In the genomic region with DNA sequence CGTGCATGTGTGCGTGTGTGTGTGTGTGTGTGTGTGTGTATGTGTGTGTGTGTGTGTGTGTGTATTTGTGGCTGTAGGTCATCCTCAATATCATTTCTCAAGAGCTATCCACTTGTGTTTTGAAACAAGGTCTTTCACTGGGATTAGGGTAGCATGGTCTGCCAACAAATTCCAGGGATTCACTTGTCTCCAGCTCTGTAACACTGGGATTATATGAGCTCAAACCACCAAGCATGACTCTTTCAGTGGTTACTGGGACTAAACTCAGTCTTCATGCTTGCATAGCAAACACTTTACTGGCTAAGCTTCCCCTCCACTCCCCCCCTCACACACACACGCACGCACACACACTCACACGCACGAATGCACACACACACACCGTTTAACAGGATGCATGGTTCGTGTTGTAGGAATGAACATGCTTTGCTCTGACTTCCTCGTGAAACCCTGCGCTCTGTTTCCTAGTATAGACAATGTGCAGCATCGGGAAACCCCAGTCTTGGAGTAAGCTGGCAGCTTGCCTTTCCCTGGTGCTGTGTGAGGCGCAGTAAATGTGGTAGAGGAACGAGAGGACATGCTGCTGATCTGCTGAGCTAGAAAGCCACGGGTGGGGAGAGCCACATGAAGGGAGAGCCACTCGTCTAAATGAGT, we compare ENCODE assay signal across 9 mouse cellular contexts.
DNase-seq lines count a peak whose midpoint lies in the region; ATAC-seq and TF ChIP-seq lines count a peak whose summit lies in the region.
"Had no signal": no experiment of that assay in that cellular context is flagged by ENCODE, and none has a peak within 500 bp of the region (broad histone marks: within the 10 kb centered on the region; RNA-seq: fewer than 3 reads in every experiment).

No protein-coding gene starts in this region.

- H3K4me2 ChIP-seq in lung, embryonic 14.5 days, result no peak overlapping the region
- H3K4me2 ChIP-seq in midbrain, embryonic 11.5 days, result no peak overlapping the region

- no peaks in the 10 kb centered on the region for H3K36me3 ChIP-seq in lung, embryonic 14.5 days (ENCODE audit: insufficient read depth)
- no peaks in the 10 kb centered on the region for H3K36me3 ChIP-seq in thymus, adult 2 months (ENCODE audit: control insufficient read depth, insufficient read depth, low read length)
- no peaks in the 10 kb centered on the region for H3K36me3 ChIP-seq in midbrain, embryonic 11.5 days (ENCODE audit: control insufficient read depth, insufficient read depth, low read length)

- H3K27me3 ChIP-seq in lung, embryonic 14.5 days (ENCODE audit: insufficient read depth, low read length), result no peaks in the 10 kb centered on the region
- H3K27me3 ChIP-seq in thymus, adult 2 months (ENCODE audit: control insufficient read depth, insufficient read depth, low read length), result no peaks in the 10 kb centered on the region
- H3K27me3 ChIP-seq in midbrain, embryonic 11.5 days (ENCODE audit: control insufficient read depth, insufficient read depth, low read length), result no peaks in the 10 kb centered on the region

- H3K9me3 ChIP-seq in lung, embryonic 14.5 days (ENCODE audit: low read depth, low read length), result no peaks in the 10 kb centered on the region
- H3K9me3 ChIP-seq in midbrain, embryonic 11.5 days (ENCODE audit: control insufficient read depth, low read length), result no peaks in the 10 kb centered on the region

- WGBS in lung, embryonic 14.5 days, result 71% methylated on average over 15 of the region's 15 CpGs
- 33% methylated on average over 15 of the region's 15 CpGs for WGBS in thymus, adult 2 months
- 80% methylated on average over 15 of the region's 15 CpGs for WGBS in midbrain, embryonic 11.5 days

- TF ChIP-seq CTCF in lung, embryonic 14.5 days (IDR thresholded peaks at IDR 0.05; ENCODE audit: low read depth), result no peak
- TF ChIP-seq CTCF in brain, embryonic 14.5 days (IDR thresholded peaks at IDR 0.05; ENCODE audit: borderline replicate concordance, extremely low read depth, insufficient read depth, insufficient read length), result no peak
- no peak for TF ChIP-seq CTCF in thymus, adult 2 months (IDR thresholded peaks at IDR 0.05; ENCODE audit: borderline replicate concordance, control insufficient read depth, extremely low read depth, insufficient read depth, low read length, poor library complexity)

- no peak overlapping the region for H3K9ac ChIP-seq in lung, embryonic 14.5 days
- H3K9ac ChIP-seq in midbrain, embryonic 11.5 days (ENCODE audit: low read length), result no peak overlapping the region

- H3K4me3 ChIP-seq in lung, embryonic 14.5 days (ENCODE audit: low read depth, low read length), result no peak overlapping the region
- H3K4me3 ChIP-seq in thymus, adult 2 months (ENCODE audit: control insufficient read depth, insufficient read depth, low read length), result no peak overlapping the region
- no peak overlapping the region for H3K4me3 ChIP-seq in midbrain, embryonic 11.5 days (ENCODE audit: low read depth, low read length)

- peak; percentile 21 for DNase-seq in gastrocnemius, postnatal 10 days
- no peak for DNase-seq in gastrocnemius, adult 18-20 months (ENCODE audit: low spot score)
- DNase-seq in lung, embryonic 14.5 days, result peak; percentile 38
- DNase-seq in lung, postnatal 25 days (ENCODE audit: low spot score), result no peak
- DNase-seq in brain, embryonic 14.5 days (ENCODE audit: low read depth), result peak; percentile 56
- DNase-seq in thymus, adult 2 months, result peak; percentile 11
- DNase-seq in midbrain, embryonic 11.5 days (ENCODE audit: low spot score, missing footprints), result no peak
- DNase-seq in embryo, embryonic 9.5 days (ENCODE audit: extremely low spot score), result no peak
- DNase-seq: lung, postnatal 4 days had no signal

- no peak overlapping the region for H3K27ac ChIP-seq in lung, embryonic 14.5 days (ENCODE audit: low read depth)
- peak overlapping the region; percentile 37; the same call in 1 of the 2 replicates for H3K27ac ChIP-seq in thymus, adult 2 months (ENCODE audit: control insufficient read depth, insufficient read depth, low read length)
- no peak overlapping the region for H3K27ac ChIP-seq in midbrain, embryonic 11.5 days (ENCODE audit: low read depth, low read length)

- no peak for TF ChIP-seq POLR2A in brain, embryonic 14.5 days (IDR thresholded peaks at IDR 0.05; ENCODE audit: borderline replicate concordance, extremely low read depth, insufficient read depth, insufficient read length, poor library complexity, severe bottlenecking)
- no peak for TF ChIP-seq POLR2A in thymus, adult 2 months (IDR thresholded peaks at IDR 0.05; ENCODE audit: control insufficient read depth, extremely low read depth, insufficient read depth, low read length, poor library complexity)

- no peak for ATAC-seq in lung, embryonic 14.5 days (ENCODE audit: insufficient read depth)
- ATAC-seq in midbrain, embryonic 11.5 days (ENCODE audit: low FRiP score), result no peak

- H3K4me1 ChIP-seq in lung, embryonic 14.5 days (ENCODE audit: insufficient read depth), result no peaks in the 10 kb centered on the region
- H3K4me1 ChIP-seq in thymus, adult 2 months (replicated peaks; ENCODE audit: control insufficient read depth, insufficient read depth, low read length), result peaks cover 15% of the 10 kb centered on the region
- no peaks in the 10 kb centered on the region for H3K4me1 ChIP-seq in midbrain, embryonic 11.5 days (ENCODE audit: control insufficient read depth, insufficient read depth, low read length)

Comparison
In these comparisons a context has a peak if more than half of its experiments do, and no peak if none do; other contexts are left out.
1. DNase-seq: peak in gastrocnemius, postnatal 10 days (single experiment), lung, embryonic 14.5 days (single experiment), brain, embryonic 14.5 days (single experiment) and thymus, adult 2 months (single experiment); none in gastrocnemius, adult 18-20 months (single experiment), lung, postnatal 25 days (single experiment), midbrain, embryonic 11.5 days (single experiment) and embryo, embryonic 9.5 days (single experiment).